Mouse (Mus musculus): ENCODE measurements around the gene Lrrc8c. TPM values are rescaled to one million over a fixed set of nuclear protein-coding genes. Genes with fewer than 3 reads are reported as not detected.
A peak's percentile ranks its signal among the peaks of the same experiment; 100 is the strongest.

Gene Lrrc8c
- total and polyA plus RNA-seq, 3 experiments = 10.1 to 70.0 (median 50.6) TPM

GRCm38 (mm10) chr5:105644195-105644594 lies 125.0 kb downstream of the Lrrc8c start:
- no peaks in the 10 kb centered on the region for H3K9me3 ChIP-seq (replicated peaks)
- H3K4me3 ChIP-seq (ENCODE audit: low read depth, low read length) = no peak overlapping the region
- no peak for TF ChIP-seq GATA1 (IDR thresholded peaks at IDR 0.05; ENCODE audit: borderline replicate concordance, low read length)
- no peak for TF ChIP-seq GATA2 (IDR thresholded peaks at IDR 0.05; ENCODE audit: borderline replicate concordance, low read depth, low read length)
- TF ChIP-seq POLR2AphosphoS5 (IDR thresholded peaks at IDR 0.05; ENCODE audit: insufficient replicate concordance, low read depth, low read length) = no peak
- TF ChIP-seq CTCF (IDR thresholded peaks at IDR 0.05; ENCODE audit: low read depth, low read length) = no peak
- no peak for TF ChIP-seq TAL1 (conservative IDR thresholded peaks at IDR 0.05; ENCODE audit: low read depth, low read length)
- H3K4me1 ChIP-seq (ENCODE audit: insufficient read depth, low read depth, low read length) = peaks cover 7% of the 10 kb centered on the region; the same call in 1 of the 2 replicates
- DNase-seq (ENCODE audit: low spot score) (no peak), ATAC-seq (ENCODE audit: extremely low read depth, insufficient number of reproducible peaks, low FRiP score, poor library complexity, severe bottlenecking) (no peak)
- H3K27me3 ChIP-seq (ENCODE audit: insufficient read depth, low read length) = peaks cover 18% of the 10 kb centered on the region
- H3K36me3 ChIP-seq (replicated peaks) = no peaks in the 10 kb centered on the region

DNA sequence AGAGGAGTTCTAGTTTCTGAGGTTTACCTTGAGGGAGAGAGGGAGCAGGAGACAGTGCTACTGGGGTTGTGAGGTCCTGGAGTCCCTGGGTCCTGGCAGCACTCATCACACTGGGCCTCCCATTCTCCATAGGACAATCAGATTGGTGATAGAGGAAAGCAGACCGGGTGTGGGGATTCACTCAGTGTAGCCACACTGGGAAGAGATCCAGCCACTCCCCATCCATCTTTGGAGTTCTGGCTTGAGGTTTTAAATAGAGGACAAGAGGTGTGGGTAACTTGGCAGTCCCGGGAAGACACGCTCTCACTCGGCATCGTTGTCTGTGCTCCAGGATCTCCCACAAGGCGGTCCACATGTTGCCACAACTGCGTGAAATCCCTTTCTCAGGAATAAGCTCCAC lies 127.9 kb downstream of the Lrrc8c start:
- Histone ChIP-seq H3K36me3 (replicated peaks) (no peaks in the 10 kb centered on the region), H3K4me1 (ENCODE audit: insufficient read depth, low read depth, low read length) (peaks cover 16% of the 10 kb centered on the region), H3K9me3 (replicated peaks) (no peaks in the 10 kb centered on the region), H3K4me3 (ENCODE audit: low read depth, low read length) (no peak overlapping the region), H3K27me3 (ENCODE audit: insufficient read depth, low read length) (peaks cover 19% of the 10 kb centered on the region)
- TF ChIP-seq TAL1 (conservative IDR thresholded peaks at IDR 0.05; ENCODE audit: low read depth, low read length) = no peak
- TF ChIP-seq GATA2 (IDR thresholded peaks at IDR 0.05; ENCODE audit: borderline replicate concordance, low read depth, low read length) = no peak
- TF ChIP-seq POLR2AphosphoS5 (IDR thresholded peaks at IDR 0.05; ENCODE audit: insufficient replicate concordance, low read depth, low read length) = no peak
- TF ChIP-seq GATA1 (IDR thresholded peaks at IDR 0.05; ENCODE audit: borderline replicate concordance, low read length) = no peak
- no peak for TF ChIP-seq CTCF (IDR thresholded peaks at IDR 0.05; ENCODE audit: low read depth, low read length)
- DNase-seq (ENCODE audit: low spot score) (no peak), ATAC-seq (ENCODE audit: extremely low read depth, insufficient number of reproducible peaks, low FRiP score, poor library complexity, severe bottlenecking) (no peak)

GRCm38 (mm10) chr5:105648648-105649287 lies 129.6 kb downstream of the Lrrc8c start:
- DNase-seq (ENCODE audit: low spot score) = no peak
- H3K27me3 ChIP-seq (ENCODE audit: insufficient read depth, low read length) = peaks cover 21% of the 10 kb centered on the region
- no peaks in the 10 kb centered on the region for H3K36me3 ChIP-seq (replicated peaks)
- peak; percentile 19 for ATAC-seq (ENCODE audit: extremely low read depth, insufficient number of reproducible peaks, low FRiP score, poor library complexity, severe bottlenecking)
- H3K9me3 ChIP-seq (replicated peaks) = no peaks in the 10 kb centered on the region
- H3K4me1 ChIP-seq (ENCODE audit: insufficient read depth, low read depth, low read length) = peaks cover 18% of the 10 kb centered on the region
- TF ChIP-seq TAL1 (conservative IDR thresholded peaks at IDR 0.05; ENCODE audit: low read depth, low read length) (no peak), GATA2 (IDR thresholded peaks at IDR 0.05; ENCODE audit: borderline replicate concordance, low read depth, low read length) (no peak)
- no peak overlapping the region for H3K4me3 ChIP-seq (ENCODE audit: low read depth, low read length)

GRCm38 (mm10) chr5:105649514-105650001 lies 130.4 kb downstream of the Lrrc8c start:
- H3K27me3 ChIP-seq (ENCODE audit: insufficient read depth, low read length) = peaks cover 19% of the 10 kb centered on the region
- TF ChIP-seq POLR2AphosphoS5 (IDR thresholded peaks at IDR 0.05; ENCODE audit: insufficient replicate concordance, low read depth, low read length) = no peak
- no peak for TF ChIP-seq TAL1 (conservative IDR thresholded peaks at IDR 0.05; ENCODE audit: low read depth, low read length)
- TF ChIP-seq GATA2 (IDR thresholded peaks at IDR 0.05; ENCODE audit: borderline replicate concordance, low read depth, low read length) = no peak
- TF ChIP-seq CTCF (IDR thresholded peaks at IDR 0.05; ENCODE audit: low read depth, low read length) = no peak
- TF ChIP-seq GATA1 (IDR thresholded peaks at IDR 0.05; ENCODE audit: borderline replicate concordance, low read length) = no peak
- no peak for DNase-seq (ENCODE audit: low spot score)
- no peaks in the 10 kb centered on the region for H3K9me3 ChIP-seq (replicated peaks)
- H3K4me3 ChIP-seq (ENCODE audit: low read depth, low read length) = no peak overlapping the region
- H3K4me1 ChIP-seq (ENCODE audit: insufficient read depth, low read depth, low read length) = peaks cover 23% of the 10 kb centered on the region
- ATAC-seq (ENCODE audit: extremely low read depth, insufficient number of reproducible peaks, low FRiP score, poor library complexity, severe bottlenecking) = no peak
- no peaks in the 10 kb centered on the region for H3K36me3 ChIP-seq (replicated peaks)

DNA sequence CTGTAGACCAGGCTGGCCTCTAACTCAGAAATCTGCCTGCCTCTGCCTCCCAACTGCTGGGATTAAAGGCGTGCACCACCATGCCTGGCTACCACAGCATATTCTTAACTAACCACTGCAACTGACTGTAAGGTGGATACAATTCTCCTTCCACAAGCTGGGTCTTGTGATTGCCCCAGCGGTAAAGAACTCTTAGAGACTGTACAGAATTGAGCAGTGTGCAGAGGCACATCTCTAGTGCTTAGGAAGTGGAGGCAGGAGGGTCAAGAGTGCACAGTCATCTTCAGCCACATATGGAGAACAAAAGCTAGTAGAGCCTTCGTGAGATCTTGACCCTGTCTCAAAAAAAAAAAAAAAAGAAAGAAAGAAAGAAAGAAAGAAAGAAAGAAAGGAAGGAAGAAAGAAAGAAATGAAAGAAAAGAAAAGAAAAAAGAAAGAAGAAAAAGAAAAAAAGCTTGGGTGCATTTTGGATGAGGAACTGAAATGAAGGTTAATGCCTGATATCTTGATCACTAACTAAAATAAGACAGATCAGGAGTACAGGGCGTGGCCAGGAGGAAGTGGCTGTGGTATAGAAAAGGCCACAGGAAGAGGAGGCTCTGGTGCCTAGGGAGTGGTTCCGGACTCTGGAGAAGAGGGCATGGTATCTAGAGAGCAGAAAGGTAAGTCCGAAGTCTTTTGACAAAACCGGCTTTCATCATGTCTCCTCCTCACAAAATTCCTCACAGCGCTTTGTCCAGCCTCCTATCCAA lies 131.7 kb downstream of the Lrrc8c start:
- ATAC-seq (ENCODE audit: extremely low read depth, insufficient number of reproducible peaks, low FRiP score, poor library complexity, severe bottlenecking) (peak; percentile 73), DNase-seq (ENCODE audit: low spot score) (no peak)
- peaks cover 17% of the 10 kb centered on the region for H3K27me3 ChIP-seq (ENCODE audit: insufficient read depth, low read length)
- H3K4me3 ChIP-seq (ENCODE audit: low read depth, low read length) = no peak overlapping the region
- H3K4me1 ChIP-seq (ENCODE audit: insufficient read depth, low read depth, low read length) = peaks cover 24% of the 10 kb centered on the region
- TF ChIP-seq TAL1 (conservative IDR thresholded peaks at IDR 0.05; ENCODE audit: low read depth, low read length) (no peak), CTCF (IDR thresholded peaks at IDR 0.05; ENCODE audit: low read depth, low read length) (no peak)
- H3K9me3 ChIP-seq (replicated peaks) = no peaks in the 10 kb centered on the region
- H3K36me3 ChIP-seq (replicated peaks) = no peaks in the 10 kb centered on the region

DNA sequence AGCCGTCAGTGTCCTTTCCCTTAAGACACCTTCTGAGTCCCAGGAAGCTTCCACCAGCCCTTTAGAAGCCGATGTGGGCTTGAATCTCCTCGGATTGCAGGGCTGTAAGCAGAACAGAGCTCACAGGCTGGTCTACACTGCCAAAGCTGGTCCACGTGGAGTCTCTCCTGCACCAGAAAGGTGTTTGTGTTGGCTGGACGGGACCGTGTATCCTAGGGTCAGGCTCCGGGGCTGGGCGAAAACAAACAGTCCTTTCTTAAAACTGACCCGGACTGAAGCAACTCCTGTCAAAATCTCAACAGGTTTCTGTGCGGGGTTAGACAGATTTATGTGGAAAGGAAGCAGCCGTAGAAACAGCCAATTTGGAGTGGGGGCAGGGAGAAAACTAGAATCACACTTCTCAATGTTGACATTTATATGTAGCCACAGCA lies 132.4 kb downstream of the Lrrc8c start:
- Histone ChIP-seq H3K36me3 (replicated peaks) (no peaks in the 10 kb centered on the region), H3K4me3 (ENCODE audit: low read depth, low read length) (no peak overlapping the region), H3K9me3 (replicated peaks) (no peaks in the 10 kb centered on the region), H3K27me3 (ENCODE audit: insufficient read depth, low read length) (peaks cover 17% of the 10 kb centered on the region), H3K4me1 (ENCODE audit: insufficient read depth, low read depth, low read length) (peaks cover 24% of the 10 kb centered on the region)
- ATAC-seq (ENCODE audit: extremely low read depth, insufficient number of reproducible peaks, low FRiP score, poor library complexity, severe bottlenecking) = no peak
- TF ChIP-seq GATA1 (IDR thresholded peaks at IDR 0.05; ENCODE audit: borderline replicate concordance, low read length) (no peak), GATA2 (IDR thresholded peaks at IDR 0.05; ENCODE audit: borderline replicate concordance, low read depth, low read length) (no peak), POLR2AphosphoS5 (IDR thresholded peaks at IDR 0.05; ENCODE audit: insufficient replicate concordance, low read depth, low read length) (no peak), TAL1 (conservative IDR thresholded peaks at IDR 0.05; ENCODE audit: low read depth, low read length) (no peak), CTCF (IDR thresholded peaks at IDR 0.05; ENCODE audit: low read depth, low read length) (no peak)
- no peak for DNase-seq (ENCODE audit: low spot score)

Measured in G1E (cell line).